Mouse (Mus musculus) thymus, postnatal 14 days (tissue): ENCODE results near the gene Slc25a44.
A peak's percentile ranks its signal among the peaks of the same experiment; 100 is the strongest.
"Not testable (repeated sequence)": the region's sequence is repeated elsewhere in the genome, so short reads cannot be mapped to it uniquely, and the experiment has no call there.

Experiments used
- DNase-seq: peaks from one replicate; pipeline ENCODE4 v3.0.0; 2021

Gene Slc25a44

DNA sequence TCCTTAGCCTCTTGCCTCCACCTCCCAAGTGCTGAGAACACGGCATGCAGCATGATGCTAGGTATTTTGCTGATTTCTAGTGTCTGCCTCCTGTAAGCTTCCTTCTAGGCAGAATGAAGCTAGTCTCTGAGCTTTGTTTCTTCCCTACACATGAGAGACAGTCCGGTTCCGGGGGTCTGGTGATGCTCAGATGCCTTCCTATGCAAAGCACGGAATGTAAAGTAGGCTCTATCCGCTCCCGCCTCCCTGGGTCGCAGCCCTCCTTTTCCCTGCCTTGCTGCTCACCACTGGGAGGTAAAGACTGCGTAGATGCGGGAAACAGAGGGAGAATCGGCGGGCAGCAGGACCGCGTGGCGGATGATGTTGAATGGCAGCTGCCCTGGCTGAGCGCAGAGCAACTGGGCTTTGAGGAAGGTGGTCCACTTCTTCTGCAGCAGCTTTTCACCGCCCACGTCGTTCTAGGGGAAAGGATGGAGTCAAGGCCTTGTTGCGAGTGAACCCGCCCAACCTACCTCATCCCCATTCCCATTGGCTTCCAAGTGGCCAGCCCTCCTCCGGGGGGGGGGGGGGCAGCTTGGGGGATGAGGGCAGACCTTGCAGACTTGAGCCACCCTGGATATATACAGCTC lies 24.6 kb upstream of the Slc25a44 start:
- DNase-seq = no peak

DNA sequence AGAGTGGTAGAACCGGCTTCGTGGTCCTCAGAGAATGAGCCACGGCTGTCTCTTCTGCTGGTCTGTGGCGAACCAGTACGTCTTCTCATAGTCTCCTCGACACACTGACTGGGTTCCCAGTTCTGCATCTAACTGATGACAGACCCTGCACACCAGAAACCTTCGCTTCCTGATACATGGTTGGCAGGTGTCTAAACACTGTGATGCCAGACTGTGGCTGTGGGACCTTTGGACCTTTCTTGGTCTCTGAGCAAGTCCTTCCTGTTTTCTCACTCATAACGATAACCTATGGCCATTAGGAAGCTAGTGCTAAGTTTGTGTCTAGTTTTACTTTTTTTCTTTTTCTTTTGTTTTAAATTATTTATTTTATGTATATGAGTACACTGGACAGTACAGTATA lies 23.5 kb upstream of the Slc25a44 start:
- no peak for DNase-seq

DNA sequence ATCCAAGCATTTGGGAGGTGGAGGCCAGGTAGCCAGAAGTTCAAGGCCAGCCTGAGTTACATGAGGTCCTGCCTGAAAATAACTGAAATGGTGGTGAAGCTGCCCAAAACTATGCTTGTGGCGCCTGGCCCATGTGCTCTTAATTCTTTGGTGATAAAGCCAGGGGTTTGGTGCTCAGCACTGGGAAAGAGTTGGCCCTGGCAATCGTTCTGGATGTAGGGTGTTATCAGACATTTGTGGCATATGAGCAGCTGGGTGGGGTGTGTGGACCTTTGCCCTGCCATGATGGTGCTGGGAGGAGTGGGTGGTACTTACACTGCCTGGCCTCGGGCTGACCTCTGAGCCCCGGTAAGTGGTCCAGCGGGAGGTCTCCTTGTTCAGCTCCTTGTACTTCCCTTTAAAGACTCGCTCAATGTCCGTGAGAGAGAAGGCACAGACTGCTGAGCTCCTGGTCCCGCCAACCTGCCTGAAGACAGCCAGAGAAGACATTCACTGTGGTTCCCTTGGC lies 22.8 kb upstream of the Slc25a44 start:
- DNase-seq = no peak

DNA sequence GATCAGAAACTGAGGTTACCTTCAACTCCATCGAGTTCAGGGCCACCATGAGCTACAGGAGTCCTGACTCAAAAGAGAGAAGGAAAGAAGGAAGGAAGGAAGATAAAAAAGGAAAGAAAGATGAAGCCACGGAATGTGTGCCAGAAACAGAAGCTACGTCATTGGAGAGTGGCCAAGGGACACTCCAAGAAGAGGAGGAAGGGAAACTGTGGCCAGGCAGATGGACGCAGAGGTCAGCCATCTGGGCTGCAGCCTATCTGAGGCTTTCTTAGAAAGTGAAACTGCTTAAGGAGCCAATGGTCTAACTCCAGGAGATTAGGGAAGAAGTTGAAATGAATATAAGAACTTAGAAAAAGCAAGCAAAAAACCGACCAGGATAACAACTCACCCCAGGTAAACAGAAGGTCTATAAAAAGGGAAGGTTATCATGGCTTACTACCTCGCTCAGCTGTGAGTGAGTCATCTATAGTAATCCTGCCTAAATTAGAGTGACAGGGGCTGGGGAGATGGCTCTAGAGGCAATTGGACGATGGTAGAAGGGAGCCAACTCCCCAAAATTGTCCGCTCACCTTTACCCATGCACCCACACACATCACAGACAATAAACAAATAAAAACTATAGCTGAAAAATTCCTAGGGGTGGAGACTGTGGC lies 21.7 kb upstream of the Slc25a44 start:
- DNase-seq = no peak

DNA sequence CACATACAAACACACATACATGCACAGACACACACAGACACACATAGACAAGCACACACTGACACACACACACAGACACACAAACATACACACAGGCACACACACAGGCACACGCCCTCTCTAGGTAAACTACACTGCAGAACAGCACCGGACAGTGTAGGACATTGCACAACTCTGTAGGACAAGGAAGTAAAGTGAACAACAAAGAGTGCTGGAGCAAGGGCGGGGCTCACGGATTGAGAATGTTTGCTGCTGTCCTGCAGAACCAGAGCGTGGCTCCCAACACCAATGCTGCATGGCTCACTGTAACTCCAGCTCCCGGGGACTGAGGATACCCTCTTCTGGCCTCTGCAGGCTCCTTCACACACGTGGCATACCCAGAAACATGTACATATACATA lies 17.9 kb upstream of the Slc25a44 start:
- no peak for DNase-seq

DNA sequence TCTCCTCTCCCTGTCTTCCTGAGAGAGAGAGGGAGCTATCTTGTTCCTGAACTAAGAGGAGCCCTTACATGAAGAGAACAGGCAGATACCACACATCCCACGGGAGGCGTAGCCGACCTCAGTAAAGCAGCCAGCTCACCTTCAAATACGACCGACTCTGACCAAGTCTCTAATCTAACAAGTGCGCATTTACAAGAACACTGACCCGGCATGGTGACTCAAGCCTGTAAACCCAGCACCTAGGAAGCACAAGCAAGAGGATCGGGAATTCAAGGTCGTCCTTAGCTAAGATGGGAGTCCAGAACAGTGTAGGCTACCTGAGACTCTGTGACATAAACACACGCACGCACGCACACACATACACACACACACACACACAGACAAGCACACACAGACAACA lies 17.5 kb upstream of the Slc25a44 start:
- DNase-seq = no peak

DNA sequence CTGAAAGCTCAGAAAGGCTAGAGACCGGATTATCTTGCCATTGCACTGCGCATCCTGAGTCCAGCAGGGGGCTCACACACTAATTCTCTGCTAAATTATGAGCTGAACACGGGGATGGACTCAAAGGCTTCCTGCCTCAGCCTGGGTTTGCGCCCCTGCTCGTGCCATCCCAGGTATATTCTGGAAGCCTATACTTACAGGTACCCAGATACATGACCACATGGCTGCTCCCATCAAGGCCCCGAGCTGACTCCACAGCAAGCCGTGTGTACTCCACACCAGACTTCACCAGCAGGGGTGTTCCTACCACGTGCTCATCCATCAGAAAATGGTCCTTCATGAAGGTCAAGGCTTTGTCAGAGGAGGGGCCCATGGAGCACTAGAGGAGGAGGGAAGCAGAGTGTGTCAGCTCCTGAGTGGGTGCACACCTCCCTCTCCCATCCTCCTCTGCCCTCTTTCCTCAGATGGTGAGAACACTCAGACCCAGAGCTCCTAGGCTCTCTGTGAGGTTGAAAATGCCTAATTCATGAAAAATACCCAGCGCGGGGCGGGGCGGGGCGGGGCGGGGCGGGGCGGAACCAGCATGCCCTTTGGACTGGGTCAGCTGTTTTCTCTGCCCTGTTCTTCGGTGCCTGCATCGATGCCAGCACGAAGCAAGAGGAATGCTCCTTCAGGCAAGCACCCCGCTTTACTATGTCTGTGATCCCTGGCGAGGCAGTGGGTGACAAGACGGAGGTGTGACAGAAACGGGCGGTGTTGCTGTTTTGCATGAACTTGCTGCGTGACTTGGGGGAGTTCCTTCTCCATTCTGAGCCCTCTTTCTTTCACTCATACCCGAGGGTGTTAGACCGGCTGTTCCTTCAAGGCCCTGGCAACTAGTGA lies 15.8 kb upstream of the Slc25a44 start:
- DNase-seq = peak; percentile 67

DNA sequence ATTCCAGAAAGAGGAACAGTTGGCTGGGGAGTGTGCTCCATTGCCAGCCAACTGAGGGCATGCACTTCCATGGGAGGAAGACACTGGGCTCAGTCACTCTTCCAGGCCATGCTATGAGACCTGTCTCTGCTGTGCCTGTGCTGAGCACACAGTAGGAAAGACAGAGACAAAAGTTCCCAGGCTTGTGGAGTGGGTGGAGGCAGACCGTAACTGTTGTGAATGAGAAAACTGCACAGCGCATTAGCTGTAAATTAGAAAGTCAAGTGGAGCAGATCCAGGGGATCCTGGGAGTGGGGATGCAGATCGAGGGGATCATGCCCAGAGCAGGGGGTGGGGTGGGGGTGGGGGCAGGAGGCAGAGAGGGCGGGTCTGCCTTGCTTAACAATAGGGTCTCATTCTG lies 14.6 kb upstream of the Slc25a44 start:
- DNase-seq = no peak

DNA sequence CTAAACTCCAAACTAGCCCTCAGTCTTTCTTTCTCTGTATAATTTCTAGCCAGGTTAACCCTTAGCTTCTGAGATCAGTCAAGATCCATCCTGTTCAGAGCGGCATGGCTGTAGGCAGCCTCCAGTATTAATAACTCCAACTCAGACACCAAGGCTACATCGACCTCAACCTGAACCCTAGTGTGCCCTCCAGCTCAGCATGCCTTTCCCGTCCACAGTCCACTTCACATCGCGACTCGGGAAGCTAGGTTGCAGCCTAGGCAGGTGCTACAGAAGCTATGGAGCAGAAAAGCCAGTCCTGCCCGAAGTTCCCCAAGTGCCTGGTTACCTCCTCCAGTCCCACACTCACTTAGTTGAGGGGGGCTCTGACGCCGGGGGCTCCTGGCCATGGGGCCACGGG lies 12.5 kb upstream of the Slc25a44 start:
- no peak for DNase-seq

DNA sequence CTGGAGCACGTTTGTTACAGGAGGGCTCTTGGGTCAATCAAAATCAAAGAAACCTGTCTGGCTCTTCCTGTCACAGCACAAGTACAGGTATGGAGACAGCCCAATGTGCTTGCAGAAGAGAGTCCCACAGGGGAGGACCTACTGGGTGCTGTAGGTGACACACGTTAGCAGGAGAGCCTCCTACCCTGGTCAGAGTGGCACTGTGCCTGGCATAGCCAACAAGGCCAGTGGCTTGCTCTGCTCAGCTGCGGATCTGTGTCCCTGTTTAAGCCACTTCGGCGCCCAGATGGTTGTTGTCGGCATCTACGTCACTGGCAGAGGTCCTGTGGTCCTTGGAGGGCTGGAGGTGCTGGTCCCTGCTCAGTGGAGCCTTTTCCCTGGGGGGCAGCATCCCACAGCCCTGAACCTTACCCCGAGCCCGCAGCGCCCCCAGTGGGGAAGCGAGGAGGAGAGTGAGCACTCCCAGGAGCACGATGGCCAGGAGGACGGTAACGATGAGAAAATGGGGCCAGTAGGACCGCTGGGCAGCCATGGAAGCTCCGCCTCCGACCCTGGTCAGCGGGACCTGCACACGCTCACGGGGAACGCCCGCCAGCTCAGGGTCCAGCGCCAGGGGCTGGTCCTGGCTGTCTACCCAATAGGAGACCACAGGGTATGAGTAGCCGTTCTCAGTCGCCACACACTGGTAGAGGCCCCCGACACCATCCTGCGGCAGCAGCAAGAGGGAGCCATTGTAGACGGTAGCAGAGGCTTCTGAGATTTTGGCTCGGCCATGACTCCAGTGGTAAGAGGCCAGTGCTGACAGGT lies 11.7 kb upstream of the Slc25a44 start:
- peak; percentile 44 for DNase-seq

DNA sequence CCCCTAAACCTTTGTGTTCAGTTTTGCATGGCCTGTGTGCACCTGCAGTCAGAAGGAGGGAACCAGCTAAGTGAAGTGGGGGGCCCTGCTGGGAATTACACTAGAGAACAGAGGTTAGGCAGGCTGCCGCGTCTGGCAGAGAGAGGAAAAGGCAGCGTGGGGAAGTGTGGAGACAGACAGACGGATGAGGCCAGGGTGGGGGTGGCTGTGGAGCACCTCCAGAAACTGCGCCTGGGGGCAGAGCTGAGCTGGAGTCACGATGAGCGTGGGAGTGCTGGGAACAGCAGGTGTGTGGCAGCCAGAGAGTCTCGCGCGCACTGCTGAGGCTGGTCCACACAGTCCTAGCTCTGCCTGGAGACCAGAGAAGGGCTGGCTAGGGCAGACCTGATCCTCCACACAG lies 10.6 kb upstream of the Slc25a44 start:
- DNase-seq = peak; percentile 18

DNA sequence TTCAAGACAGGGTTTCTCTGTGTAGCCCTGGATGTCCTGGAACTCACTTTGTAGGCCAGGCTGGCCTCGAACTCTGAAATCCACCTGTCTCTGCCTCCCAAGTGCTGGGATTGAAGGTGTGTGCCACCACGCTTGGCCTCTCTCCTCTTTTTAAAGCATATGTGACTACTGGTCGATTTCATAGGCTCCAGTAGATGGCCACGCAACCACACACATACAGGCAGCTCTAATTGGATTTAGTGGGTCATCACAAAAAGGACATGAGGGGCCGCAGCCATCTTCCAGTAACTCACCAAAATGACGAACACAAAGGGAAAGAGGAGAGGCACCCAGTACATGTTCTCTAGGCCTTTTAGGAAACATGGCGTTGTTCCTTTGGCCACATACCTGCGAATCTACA lies 3.7 kb upstream of the Slc25a44 start:
- DNase-seq = not testable (repeated sequence)

DNA sequence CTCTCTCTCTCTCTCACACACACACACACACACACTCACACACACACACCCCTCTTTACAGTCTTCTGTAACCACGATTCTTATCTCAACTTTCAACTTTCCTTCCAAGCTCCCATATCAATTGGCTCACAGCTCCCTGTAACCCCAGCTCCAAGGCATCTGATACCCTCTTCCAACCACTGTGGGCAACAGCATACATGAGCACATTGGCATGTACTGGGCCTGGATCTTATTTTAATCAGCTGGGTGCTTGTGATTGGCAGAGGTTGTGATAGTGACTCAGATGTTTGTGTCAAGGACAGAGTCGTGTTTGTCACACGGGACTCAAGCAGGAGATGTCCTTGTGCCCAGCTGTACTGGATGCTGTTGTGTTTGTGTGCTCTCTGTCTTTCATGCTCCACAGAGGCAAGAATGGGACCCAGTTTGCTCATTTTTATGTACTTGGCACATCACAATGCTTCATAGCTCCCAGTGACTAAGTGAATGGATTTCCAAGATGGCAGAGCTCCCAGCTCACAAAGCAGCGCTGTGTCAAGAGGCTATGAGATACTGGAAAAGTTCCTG lies 2.5 kb upstream of the Slc25a44 start:
- no peak for DNase-seq

DNA sequence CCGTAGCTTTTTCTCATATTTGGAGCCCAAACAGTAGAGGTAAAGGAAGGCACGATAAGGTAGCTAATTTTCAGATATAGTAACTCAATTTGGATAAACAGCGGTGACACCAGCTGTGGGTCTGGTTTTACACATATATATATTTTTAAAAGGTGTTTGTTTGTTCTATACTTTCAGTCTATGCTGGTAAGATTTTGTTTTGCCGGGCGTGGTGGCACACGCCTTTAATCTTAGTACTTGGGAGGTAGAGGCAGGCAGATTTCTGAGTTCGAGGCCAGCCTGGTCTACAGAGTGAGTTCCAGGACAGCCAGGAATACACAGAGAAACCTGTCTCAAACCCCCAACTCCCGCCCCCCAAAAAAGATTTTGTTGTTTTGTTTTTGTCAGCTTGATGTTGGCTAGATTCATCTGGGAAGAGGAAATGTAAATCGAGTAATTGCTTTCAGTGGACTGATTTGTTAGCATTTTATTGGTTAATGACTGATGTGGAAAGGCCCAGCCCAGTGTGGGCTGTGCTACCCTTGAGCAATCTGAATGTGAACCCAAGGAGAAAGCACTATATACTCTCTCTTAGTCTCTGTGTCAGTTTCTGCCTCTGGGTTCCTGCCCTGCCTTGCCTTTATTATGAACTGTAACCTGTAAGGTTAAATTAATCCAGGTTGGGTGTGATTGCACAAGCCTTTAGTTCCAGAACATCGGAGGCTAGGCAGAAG lies 925 bp upstream of the Slc25a44 start:
- no peak for DNase-seq

DNA sequence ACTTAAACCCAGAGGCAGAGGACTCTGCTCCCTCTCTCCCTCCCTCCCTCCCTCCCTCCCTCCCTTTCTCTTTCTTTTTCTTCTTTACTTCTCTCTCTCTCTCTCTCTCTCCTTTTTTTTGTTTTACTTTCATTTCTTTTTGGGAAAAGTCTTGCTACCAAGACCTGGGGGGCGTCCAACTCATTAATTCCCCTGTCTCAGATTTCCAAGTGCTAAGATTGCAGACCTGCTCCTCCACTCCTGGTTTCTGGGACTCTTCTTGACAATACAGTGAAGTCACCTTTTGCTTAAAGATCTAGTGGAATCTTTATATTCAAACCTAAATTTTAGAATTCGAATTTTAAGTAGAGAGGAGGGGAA lies 371 bp upstream of the Slc25a44 start:
- no peak for DNase-seq

DNA sequence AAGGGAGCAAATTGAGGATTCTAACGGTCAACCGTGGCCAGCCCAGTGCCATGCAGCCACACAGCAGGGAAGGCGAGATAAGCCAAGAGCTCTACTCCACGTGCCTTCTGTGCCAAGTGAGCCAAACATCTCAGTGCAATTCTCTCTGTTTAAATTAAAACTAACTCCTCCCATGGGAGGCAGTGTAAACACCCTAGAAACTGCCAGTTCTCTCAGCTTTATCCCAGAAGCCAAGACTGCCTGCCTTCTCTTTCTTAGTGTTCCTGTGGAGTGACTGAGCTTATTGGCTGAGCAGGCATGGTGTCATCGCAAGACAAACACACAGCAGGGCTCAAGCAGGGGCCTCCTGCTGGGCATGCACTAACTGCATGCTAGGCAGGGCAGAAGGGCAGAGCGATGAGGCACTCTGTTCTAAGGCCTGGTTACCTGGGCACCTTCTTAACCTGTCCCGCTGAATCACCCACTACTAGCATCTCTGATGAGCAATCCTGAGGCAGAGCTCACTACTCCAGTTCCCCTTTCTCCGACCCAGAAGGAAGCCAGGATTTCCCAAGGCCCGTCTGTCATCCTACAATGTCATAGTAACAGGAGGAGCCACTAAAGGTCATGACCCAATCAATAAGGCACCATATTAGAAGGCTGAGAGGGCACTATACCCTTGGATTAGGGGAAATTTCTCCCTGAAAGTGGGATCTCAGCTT lies 2.8 kb downstream of the Slc25a44 start:
- no peak for DNase-seq

DNA sequence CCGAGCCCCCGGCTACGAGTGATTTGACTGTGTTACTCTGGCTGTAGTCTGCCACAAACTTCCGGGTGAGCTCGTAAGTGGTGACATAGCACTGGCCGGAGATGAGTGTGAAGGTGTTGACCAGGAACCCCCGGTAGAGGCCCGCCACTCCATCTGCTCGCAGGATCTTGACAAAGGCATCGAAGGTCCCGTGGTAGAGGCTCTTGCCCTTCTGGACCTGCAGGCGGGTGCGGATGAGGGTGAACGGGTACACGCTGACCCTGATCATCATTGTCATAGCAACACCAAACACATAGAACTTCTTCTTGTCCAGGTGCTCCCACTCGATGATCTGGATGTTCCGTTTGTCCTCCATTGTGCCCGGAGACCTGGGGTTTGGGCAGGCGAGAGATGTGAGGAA lies 4.2 kb downstream of the Slc25a44 start:
- no peak for DNase-seq

DNA sequence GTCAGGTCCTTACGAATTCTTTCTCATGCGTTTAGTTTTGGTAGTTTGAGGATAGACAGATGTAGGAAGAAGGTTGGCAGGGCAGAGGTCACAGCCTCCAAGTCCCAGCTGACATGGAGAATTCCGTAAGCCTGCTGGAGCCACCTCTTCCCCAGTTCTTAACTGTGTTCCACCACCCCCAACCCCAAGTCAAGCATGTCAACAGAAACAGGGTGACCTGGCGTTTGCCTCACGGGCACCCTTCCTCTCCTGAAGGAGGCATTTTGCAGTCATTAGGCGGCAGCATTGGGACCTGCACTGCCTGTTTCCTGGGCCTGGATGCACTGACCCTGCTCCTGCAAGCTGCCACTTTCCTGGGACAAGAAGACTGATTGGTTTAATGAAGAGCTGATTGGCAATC lies 6.9 kb downstream of the Slc25a44 start:
- no peak for DNase-seq

DNA sequence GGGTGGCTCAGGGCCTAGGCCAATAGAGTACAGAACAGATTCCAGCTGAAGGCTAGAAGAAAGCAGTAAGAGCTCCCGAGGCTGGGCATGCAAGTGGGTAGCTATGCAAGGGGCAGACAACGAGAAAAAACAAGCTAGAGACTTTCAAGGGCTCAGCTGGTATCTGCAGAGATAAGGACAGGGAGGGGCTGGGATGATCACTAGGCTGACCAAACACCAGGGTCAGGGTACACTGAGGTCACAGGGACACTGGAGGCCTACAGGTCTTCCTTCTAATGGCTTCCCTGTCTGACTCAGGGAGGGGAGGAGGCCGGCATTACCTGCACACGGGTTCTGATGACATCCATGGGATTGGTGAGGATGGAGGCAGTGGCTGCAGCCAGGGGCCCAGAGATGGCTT lies 9.3 kb downstream of the Slc25a44 start:
- DNase-seq = no peak

DNA sequence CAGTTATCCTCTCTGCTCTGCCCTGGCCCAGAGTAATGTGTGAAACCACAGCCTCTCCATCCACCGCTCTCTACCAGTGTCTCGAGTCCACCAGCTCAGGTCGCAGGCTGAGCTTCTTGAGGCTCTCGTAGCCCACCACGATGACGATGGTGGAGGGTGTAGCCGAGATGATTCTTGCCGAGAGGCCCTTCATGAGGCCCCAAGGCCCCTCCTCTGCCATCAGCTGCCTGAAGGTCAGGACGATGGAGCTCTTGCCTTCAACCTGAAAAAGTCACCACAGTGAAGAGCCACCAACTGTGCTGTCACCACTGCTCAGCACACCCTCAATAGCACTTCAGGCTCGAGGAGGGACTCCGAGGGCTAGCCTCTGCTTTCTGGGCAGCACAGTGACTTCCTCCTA lies 12.3 kb downstream of the Slc25a44 start:
- no peak for DNase-seq

DNA sequence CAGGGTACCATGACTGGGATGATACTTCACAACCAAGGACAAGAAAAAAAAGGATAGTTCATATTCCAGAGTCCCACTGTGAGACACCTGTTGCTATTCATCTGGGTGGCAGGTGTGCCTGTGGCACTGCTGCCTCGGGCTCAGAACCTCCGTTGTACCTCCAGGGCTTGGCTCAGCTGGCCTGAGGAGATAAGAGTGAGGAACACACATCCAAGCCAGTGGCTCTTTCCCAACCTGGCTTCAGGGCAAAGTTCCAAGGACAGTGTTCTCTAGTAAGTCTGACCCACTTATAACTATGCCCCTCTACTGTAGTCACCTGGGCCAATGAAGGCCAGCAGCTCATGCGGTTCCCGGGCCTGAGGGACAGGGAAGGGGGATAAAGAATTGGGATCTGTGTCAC lies 13.3 kb downstream of the Slc25a44 start:
- no peak for DNase-seq

DNA sequence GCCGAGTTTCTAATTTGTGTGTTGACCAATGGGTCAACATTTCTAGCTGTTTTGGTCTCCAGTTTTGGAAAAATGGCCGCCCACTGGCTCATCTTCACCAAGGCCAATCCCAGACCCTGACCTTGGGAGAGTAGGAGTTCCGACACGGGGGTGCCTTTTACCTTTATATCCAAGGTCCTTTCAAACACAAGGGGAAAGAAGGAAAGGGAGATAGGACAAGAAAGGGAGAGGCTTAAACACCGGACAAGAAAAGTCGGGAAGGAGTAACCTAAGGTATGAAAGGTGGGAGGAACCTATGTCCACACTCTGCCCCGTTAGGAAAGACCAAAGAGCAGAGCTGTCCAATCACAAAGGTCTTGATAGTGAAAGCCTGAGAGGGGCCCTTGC lies 14.3 kb downstream of the Slc25a44 start:
- peak; percentile 23 for DNase-seq
